Mouse (Mus musculus) megakaryocyte, embryonic 14.5 days (primary cell): ENCODE results near the gene Secisbp2. TPM values are rescaled to one million over a fixed set of nuclear protein-coding genes. Genes with fewer than 3 reads are reported as not detected.

Source experiments
- H3K27me3 ChIP-seq: replicated peaks from 2 replicates; pipeline ENCODE3; 2012; ENCODE audit warnings: inconsistent platforms
- H3K36me3 ChIP-seq: replicated peaks from 2 replicates; pipeline ENCODE3; 2012; ENCODE audit warnings: low read length, inconsistent platforms, mixed read lengths
- H3K4me1 ChIP-seq: 2 replicates; pipeline ENCODE4 v1.6.1; 2012; ENCODE audit warnings: inconsistent platforms
- H3K4me3 ChIP-seq: replicated peaks from 2 replicates; pipeline ENCODE3; 2012; ENCODE audit warnings: moderate library complexity, mild to moderate bottlenecking, inconsistent platforms
- H3K9me3 ChIP-seq: 2 replicates; pipeline ENCODE4 v1.6.1; 2012; ENCODE audit warnings: inconsistent platforms
- FLI1 ChIP-seq: IDR thresholded peaks from 2 replicates; pipeline ENCODE4 v1.6.1; 2012; ENCODE audit warnings: low read length, inconsistent platforms, mixed read lengths
- GATA1 ChIP-seq: IDR thresholded peaks from 3 replicates; pipeline ENCODE4 v1.6.1; 2012; ENCODE audit warnings: mixed read lengths, low read length, inconsistent platforms, borderline replicate concordance
- polyA plus RNA-seq: library from polyadenylated mRNA; stranded (reverse); fragments of >175 nt; gene quantifications from 2 replicates; pipeline ENCODE4 v1.2.3, GENCODE M21; 2012; ENCODE audit warnings: low replicate concordance; ENCODE audit not compliant: insufficient read depth

Gene Secisbp2
- polyA plus RNA-seq, 1 experiment: 21.6 TPM

GRCm38 (mm10) chr13:51705882-51706854, 54.7 kb downstream of the Secisbp2 start:
- TF ChIP-seq GATA1 (no peak), FLI1 (no peak)
- Histone ChIP-seq H3K4me1 (peaks cover 32% of the 10 kb centered on the region), H3K36me3 (peaks cover 97% of the 10 kb centered on the region), H3K4me3 (no peak overlapping the region), H3K9me3 (no peaks in the 10 kb centered on the region), H3K27me3 (no peaks in the 10 kb centered on the region)

- Histone ChIP-seq H3K9me3 (no peaks in the 10 kb centered on the region), H3K36me3 (peaks cover 97% of the 10 kb centered on the region), H3K4me3 (peak overlapping the region; percentile 71), H3K27me3 (no peaks in the 10 kb centered on the region), H3K4me1 (peaks cover 61% of the 10 kb centered on the region)
- no peak for TF ChIP-seq GATA1
- no peak for TF ChIP-seq FLI1
Observed at GRCm38 (mm10) chr13:51710738-51711137, 59.2 kb downstream of the Secisbp2 start.

GRCm38 (mm10) chr13:51712022-51712421, 60.5 kb downstream of the Secisbp2 start:
- Histone ChIP-seq H3K27me3 (no peaks in the 10 kb centered on the region), H3K9me3 (no peaks in the 10 kb centered on the region), H3K4me3 (no peak overlapping the region), H3K36me3 (peaks cover 97% of the 10 kb centered on the region), H3K4me1 (peaks cover 57% of the 10 kb centered on the region)
- TF ChIP-seq GATA1 (no peak), FLI1 (no peak)

GRCm38 (mm10) chr13:51716350-51717263, 65.1 kb downstream of the Secisbp2 start:
- peaks cover 94% of the 10 kb centered on the region for H3K36me3 ChIP-seq
- no peak overlapping the region for H3K4me3 ChIP-seq
- no peaks in the 10 kb centered on the region for H3K27me3 ChIP-seq
- H3K4me1 ChIP-seq: peaks cover 57% of the 10 kb centered on the region
- TF ChIP-seq GATA1 (no peak), FLI1 (no peak)
- H3K9me3 ChIP-seq: no peaks in the 10 kb centered on the region

- H3K36me3 ChIP-seq: peaks cover 95% of the 10 kb centered on the region
- H3K4me1 ChIP-seq: peaks cover 49% of the 10 kb centered on the region
- no peak for TF ChIP-seq FLI1
- TF ChIP-seq GATA1: no peak
- no peak overlapping the region for H3K4me3 ChIP-seq
- no peaks in the 10 kb centered on the region for H3K27me3 ChIP-seq
- H3K9me3 ChIP-seq: no peaks in the 10 kb centered on the region
Observed at GRCm38 (mm10) chr13:51719256-51719655, 67.8 kb downstream of the Secisbp2 start.

GRCm38 (mm10) chr13:51720556-51720955, 69.1 kb downstream of the Secisbp2 start:
- H3K27me3 ChIP-seq: no peaks in the 10 kb centered on the region
- peaks cover 50% of the 10 kb centered on the region for H3K4me1 ChIP-seq
- TF ChIP-seq FLI1 (no peak), GATA1 (no peak)
- no peaks in the 10 kb centered on the region for H3K9me3 ChIP-seq
- H3K4me3 ChIP-seq: no peak overlapping the region
- H3K36me3 ChIP-seq: peaks cover 95% of the 10 kb centered on the region

- Histone ChIP-seq H3K36me3 (peaks cover 94% of the 10 kb centered on the region), H3K4me1 (peaks cover 64% of the 10 kb centered on the region), H3K4me3 (no peak overlapping the region), H3K9me3 (no peaks in the 10 kb centered on the region), H3K27me3 (no peaks in the 10 kb centered on the region)
- TF ChIP-seq FLI1 (no peak), GATA1 (no peak)
Observed at GRCm38 (mm10) chr13:51723114-51723513, 71.6 kb downstream of the Secisbp2 start.

- Histone ChIP-seq H3K36me3 (peaks cover 88% of the 10 kb centered on the region), H3K27me3 (no peaks in the 10 kb centered on the region), H3K4me3 (no peak overlapping the region), H3K9me3 (no peaks in the 10 kb centered on the region), H3K4me1 (peaks cover 78% of the 10 kb centered on the region)
- TF ChIP-seq FLI1: no peak
- no peak for TF ChIP-seq GATA1
Observed at GRCm38 (mm10) chr13:51724566-51724965, 73.1 kb downstream of the Secisbp2 start.

- H3K4me3 ChIP-seq: no peak overlapping the region
- peaks cover 88% of the 10 kb centered on the region for H3K36me3 ChIP-seq
Observed at GRCm38 (mm10) chr13:51725446-51725845, 73.9 kb downstream of the Secisbp2 start.

More at GRCm38 (mm10) chr13:51725446-51725845, 73.9 kb downstream of the Secisbp2 start:
- Histone ChIP-seq H3K27me3 (no peaks in the 10 kb centered on the region), H3K4me1 (peaks cover 84% of the 10 kb centered on the region), H3K9me3 (no peaks in the 10 kb centered on the region)
- TF ChIP-seq FLI1: no peak
- TF ChIP-seq GATA1: no peak
